Mouse (Mus musculus): ENCODE data around the gene Ptchd3.

DNA sequence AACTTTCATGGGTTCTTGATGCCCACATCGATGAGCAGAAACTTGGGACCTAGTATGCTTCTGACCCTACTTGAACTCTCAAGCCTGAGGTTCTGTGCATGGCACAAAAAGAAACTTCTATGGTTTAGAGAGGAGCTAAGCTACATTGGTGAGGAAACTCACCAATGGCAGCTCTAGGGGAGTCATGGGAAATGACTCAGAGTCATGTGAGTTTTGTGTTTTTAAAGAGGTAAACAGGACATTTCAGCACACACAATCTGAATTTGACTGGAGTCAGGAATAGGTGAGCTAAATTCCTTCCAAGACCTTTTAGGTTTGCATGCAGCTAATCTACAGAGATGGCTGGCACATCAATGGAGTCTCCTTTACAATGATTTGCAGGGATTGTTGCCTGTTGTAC is 48.2 kb upstream of the Ptchd3 start:
- TF ChIP-seq POLR2A (IDR thresholded peaks at IDR 0.05; ENCODE audit: low read depth, low read length): no peak
- no peak for TF ChIP-seq CTCF (IDR thresholded peaks at IDR 0.05; ENCODE audit: borderline replicate concordance, insufficient read depth, low read length)
